Mouse (Mus musculus): ENCODE measurements around the gene Tpd52l2. TPM values are rescaled to one million over a fixed set of nuclear protein-coding genes. Genes with fewer than 3 reads are reported as not detected.
A peak's percentile ranks its signal among the peaks of the same experiment; 100 is the strongest.
"Not testable (repeated sequence)": the region's sequence is repeated elsewhere in the genome, so short reads cannot be mapped to it uniquely, and the experiment has no call there.

Tpd52l2 gene
- total RNA-seq, 2 experiments from 2014 or later: 70.9 to 106 TPM

GRCm38 (mm10) chr2:181484456-181485233, 12.3 kb upstream of the Tpd52l2 start:
- peak; percentile 42 for ATAC-seq (replicated peaks; ENCODE audit: low FRiP score, low TSS enrichment, poor library complexity, severe bottlenecking)

GRCm38 (mm10) chr2:181485741-181486140, 11.2 kb upstream of the Tpd52l2 start:
- ATAC-seq (replicated peaks; ENCODE audit: low FRiP score, low TSS enrichment, poor library complexity, severe bottlenecking): no peak

GRCm38 (mm10) chr2:181487338-181488277, 9.3 kb upstream of the Tpd52l2 start:
- ATAC-seq (replicated peaks; ENCODE audit: low FRiP score, low TSS enrichment, poor library complexity, severe bottlenecking): no peak

- ATAC-seq (replicated peaks; ENCODE audit: low FRiP score, low TSS enrichment, poor library complexity, severe bottlenecking): peak; percentile 85
Measured at GRCm38 (mm10) chr2:181491432-181492205, 5.3 kb upstream of the Tpd52l2 start.

- peak; percentile 9 for ATAC-seq (replicated peaks; ENCODE audit: low FRiP score, low TSS enrichment, poor library complexity, severe bottlenecking)
Measured at GRCm38 (mm10) chr2:181492206-181492605, 4.7 kb upstream of the Tpd52l2 start.

- no peak for ATAC-seq (replicated peaks; ENCODE audit: low FRiP score, low TSS enrichment, poor library complexity, severe bottlenecking)
Measured at GRCm38 (mm10) chr2:181493156-181493927, 3.6 kb upstream of the Tpd52l2 start, which contains the start of gene Abhd16b. Gene Abhd16b (plus strand): TSS chr2:181493206.

- no peak for ATAC-seq (replicated peaks; ENCODE audit: low FRiP score, low TSS enrichment, poor library complexity, severe bottlenecking)
Measured at GRCm38 (mm10) chr2:181494266-181494945, 2.5 kb upstream of the Tpd52l2 start.

- not testable (repeated sequence) for ATAC-seq (replicated peaks; ENCODE audit: low FRiP score, low TSS enrichment, poor library complexity, severe bottlenecking)
Measured at GRCm38 (mm10) chr2:181495845-181496244, 1.1 kb upstream of the Tpd52l2 start.

GRCm38 (mm10) chr2:181496281-181496680, 661 bp upstream of the Tpd52l2 start:
- peak; percentile 52 for ATAC-seq (replicated peaks; ENCODE audit: low FRiP score, low TSS enrichment, poor library complexity, severe bottlenecking)

GRCm38 (mm10) chr2:181497548-181497875, 570 bp downstream of the Tpd52l2 start:
- ATAC-seq (replicated peaks; ENCODE audit: low FRiP score, low TSS enrichment, poor library complexity, severe bottlenecking): peak; percentile 84

GRCm38 (mm10) chr2:181498644-181499043, 1.7 kb downstream of the Tpd52l2 start:
- ATAC-seq (replicated peaks; ENCODE audit: low FRiP score, low TSS enrichment, poor library complexity, severe bottlenecking): no peak

GRCm38 (mm10) chr2:181509191-181509590, 12.2 kb downstream of the Tpd52l2 start:
- no peak for ATAC-seq (replicated peaks; ENCODE audit: low FRiP score, low TSS enrichment, poor library complexity, severe bottlenecking)

GRCm38 (mm10) chr2:181511231-181511630, 14.3 kb downstream of the Tpd52l2 start:
- no peak for ATAC-seq (replicated peaks; ENCODE audit: low FRiP score, low TSS enrichment, poor library complexity, severe bottlenecking)

- ATAC-seq (replicated peaks; ENCODE audit: low FRiP score, low TSS enrichment, poor library complexity, severe bottlenecking): no peak
Measured at GRCm38 (mm10) chr2:181519201-181519600, 22.3 kb downstream of the Tpd52l2 start.

- ATAC-seq (replicated peaks; ENCODE audit: low FRiP score, low TSS enrichment, poor library complexity, severe bottlenecking): peak; percentile 97
Measured at GRCm38 (mm10) chr2:181520118-181520935, 23.4 kb downstream of the Tpd52l2 start, which contains the start of gene Dnajc5. Gene Dnajc5 (plus strand): TSS chr2:181520485.

GRCm38 (mm10) chr2:181520936-181521227, 23.9 kb downstream of the Tpd52l2 start:
- no peak for ATAC-seq (replicated peaks; ENCODE audit: low FRiP score, low TSS enrichment, poor library complexity, severe bottlenecking)

- ATAC-seq (replicated peaks; ENCODE audit: low FRiP score, low TSS enrichment, poor library complexity, severe bottlenecking): no peak
Measured at GRCm38 (mm10) chr2:181521491-181521890, 24.5 kb downstream of the Tpd52l2 start.

- 0 out of 2 replicates have a peak, but pooled peaks have one; percentile 10 for ATAC-seq (replicated peaks; ENCODE audit: low FRiP score, low TSS enrichment, poor library complexity, severe bottlenecking)
Measured at GRCm38 (mm10) chr2:181522811-181523210, 25.9 kb downstream of the Tpd52l2 start.
